Mouse (Mus musculus): ENCODE results near the gene Ptpa.

Ptpa gene

DNA sequence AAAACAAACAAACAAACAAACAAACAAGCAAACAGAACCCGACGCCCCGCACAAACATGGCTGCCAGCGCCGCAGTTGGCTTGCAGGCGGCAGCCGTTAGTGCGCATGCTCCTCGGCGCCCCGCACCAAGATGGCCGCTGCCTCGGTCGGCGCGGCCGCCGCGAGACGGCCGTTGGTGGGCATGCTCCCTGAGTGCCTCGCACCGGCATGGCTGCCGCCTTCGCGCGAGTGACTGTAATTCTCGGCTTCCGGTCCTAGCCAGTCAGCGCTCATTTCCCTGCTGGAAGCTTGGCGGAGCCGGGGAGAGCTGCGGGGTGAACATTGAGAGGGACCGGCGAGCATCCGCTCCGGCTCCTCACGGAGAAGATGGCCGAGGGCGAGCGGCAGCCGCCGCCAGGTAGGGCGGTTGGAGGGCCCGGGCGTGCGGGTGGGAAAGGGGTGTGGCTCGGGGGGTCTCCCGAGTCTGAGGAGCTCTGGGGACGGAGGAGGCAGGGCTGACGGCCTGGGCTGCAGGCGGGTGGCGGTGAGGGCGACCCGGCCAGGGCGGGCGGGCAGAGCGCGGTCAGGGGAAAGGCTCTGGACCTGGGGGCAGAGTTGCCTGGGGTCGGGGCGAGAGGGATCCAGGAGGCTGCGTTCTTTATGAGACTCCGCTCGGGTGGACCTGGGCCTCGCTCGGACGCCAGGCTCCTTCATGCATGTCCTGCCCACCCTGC, at the start of gene Ptpa:
TSS of gene Ptpa (plus strand) at position 104 of the 713 bp plus-strand sequence.
- peak; percentile 96 for DNase-seq

DNA sequence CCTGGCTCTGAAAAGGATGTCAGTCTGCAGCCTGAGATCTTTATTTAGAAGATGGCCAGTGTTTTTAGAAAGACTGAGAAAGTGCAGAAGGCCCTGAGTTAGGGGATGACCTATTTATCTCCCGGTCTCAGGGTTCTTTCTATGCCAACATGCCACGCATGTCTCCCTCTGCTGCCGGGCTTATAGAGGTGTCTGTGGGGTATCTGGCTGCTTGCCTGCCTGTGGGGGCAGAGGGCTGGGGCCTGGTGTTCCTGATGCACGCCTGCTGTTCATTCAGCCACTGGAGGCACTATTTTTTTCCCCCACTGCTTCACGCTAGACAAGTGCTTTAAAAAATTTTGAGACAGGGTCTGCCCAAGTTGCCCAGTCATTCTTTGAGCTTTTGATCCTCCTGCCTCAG, 49.6 kb upstream of the Ptpa start:
- DNase-seq = no peak

DNA sequence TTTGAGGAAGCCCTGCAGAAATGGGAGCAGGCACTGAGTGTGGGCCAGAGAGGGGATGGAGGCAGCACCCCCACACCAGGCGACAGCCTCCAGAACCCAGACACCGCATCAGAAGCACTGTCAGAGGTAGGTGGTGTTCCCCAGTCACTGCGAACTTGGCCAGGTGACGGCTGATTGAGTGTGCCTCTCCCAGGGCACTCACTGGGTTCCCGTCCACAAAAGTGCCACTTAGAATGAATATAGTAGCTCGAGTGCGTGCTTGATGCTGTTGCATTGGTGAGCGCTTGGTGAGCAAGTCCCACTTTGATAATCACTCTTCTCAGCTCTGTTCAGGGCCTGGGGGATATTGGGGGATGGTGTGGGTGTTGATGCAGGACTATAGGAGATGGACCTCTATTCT, 44.3 kb upstream of the Ptpa start:
- no peak for DNase-seq

DNA sequence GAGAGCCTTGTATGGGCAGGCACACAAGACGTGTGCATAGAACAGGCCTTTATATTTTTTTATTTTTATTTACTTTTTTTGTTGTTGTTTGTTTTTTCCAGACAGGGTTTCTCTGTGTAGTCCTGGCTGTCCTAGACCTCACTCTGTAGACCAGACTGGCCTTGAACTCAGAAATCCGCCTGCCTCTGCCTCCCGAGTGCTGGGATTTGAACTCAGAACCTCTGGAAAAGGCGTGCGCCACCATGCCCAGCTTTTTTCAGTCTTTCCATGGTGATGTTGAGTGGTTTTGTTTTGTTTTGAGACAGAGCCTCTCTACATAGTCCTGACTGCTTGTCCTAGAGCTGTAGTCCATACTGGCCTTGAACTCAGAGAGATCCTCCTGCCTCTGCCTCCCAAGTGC, 43.1 kb upstream of the Ptpa start:
- no peak for DNase-seq

DNA sequence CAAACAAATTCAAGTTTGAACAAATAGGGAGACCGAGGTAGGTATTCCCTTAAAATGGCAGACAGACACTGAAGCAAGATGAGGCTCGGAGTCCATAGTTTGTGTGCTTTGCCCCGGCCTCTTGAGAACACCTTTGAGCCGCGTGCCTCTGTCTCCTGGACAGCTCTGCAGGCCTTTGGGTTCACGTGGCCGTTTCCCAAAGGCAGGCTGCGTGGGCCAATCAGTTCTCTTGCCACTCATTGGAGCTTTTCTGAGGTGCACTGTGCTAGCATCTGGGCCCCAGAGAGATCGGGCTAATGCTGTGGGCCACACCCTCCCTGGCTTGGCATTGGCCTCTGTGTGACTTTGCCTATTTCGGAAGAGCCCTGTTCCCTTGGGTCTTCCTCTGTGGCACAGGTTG, 39.9 kb upstream of the Ptpa start:
- no peak for DNase-seq

DNA sequence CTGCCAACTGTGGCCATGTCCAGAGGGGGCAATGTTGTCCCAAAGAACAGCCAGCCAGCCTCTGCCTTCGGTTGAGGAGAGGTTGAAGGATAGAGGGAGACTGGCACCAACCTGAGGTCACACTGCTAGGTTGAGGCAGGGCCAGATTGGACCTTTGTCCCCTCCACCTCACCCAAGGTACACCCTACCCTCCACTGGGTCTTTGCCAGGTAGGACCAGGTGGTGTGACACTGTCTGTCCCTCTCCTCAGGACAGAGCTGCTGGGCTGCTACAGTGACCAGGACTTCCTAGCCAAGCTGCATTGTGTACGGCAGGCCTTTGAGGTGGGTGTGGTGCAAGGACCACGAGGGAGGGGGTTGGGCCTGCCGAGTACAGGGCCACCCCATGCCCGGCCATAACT, 38.1 kb upstream of the Ptpa start:
- DNase-seq = no peak

DNA sequence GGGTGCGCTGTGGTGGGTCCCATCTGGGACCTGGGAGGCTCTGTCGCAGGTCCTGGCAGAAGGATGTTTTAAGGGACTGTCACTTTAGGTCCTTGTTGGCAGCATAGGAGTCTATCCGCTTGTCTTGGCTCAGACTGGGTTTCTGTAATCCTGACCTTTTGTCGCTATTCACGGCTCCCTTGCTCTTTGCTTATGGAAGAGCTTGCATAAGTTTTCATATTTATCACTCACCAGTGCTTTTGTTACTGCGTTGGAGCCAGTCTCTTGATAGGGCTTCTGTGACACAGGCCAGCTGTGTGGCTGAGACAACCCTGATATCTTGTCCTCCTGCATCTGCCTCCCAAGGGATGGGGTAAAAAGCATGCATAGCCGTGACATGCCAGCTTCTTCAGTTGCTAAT, 36.5 kb upstream of the Ptpa start:
- no peak for DNase-seq

DNA sequence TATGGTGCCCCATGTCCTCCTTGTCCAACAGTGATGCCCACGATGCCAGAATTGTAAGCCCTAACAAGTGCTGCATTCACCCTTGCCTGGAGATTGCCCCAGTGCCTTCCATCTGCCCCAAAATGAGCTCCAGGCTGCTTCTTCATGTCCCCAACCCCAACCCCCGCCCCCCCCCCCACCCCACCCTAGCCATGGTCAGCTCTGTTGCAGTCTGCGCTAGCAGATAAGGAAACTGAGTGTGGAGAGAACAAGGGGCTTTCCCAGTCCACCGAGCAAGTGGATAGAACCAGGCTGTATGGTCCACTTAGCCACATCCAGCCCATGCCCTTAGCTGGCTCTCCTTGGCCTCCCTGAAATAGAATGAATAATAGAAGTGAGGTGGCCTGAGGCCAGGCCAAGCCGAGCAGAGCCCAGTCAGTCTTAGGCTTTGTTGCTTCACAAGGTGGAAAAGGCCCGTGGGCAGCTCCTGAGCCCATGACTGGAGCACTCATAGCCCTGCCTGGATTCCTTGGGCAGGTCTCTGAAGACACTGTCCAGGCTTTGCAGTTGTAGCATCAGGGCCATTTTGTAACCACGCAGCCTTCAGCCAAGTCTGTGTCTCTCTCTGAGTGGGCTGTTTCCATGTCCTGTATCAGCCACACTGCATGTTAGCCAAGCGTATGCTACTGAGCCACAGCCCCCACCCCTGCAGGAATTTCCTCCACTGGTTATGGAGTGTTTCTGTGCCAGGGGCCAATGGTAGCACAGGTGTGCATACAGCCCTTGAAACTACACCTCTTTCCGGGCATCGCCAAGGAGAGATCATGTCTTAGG, 35.1 kb upstream of the Ptpa start:
- no peak for DNase-seq

DNA sequence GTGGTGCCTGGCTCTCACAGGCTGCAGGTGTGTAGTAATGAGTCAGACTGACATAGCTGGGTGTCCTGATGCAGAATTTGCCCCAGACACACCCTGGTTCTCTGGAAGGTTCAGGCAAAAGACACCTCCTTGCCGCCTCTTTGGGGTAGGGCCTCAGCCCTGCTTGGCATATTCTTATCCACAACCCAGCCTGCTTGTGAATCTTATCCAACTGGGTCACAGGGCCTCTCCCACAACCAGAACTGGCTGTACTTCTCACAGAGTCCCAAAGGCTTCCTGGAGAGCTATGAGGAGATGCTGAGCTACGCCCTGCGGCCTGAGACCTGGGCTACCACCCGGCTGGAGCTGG, 34.5 kb upstream of the Ptpa start:
- no peak for DNase-seq

DNA sequence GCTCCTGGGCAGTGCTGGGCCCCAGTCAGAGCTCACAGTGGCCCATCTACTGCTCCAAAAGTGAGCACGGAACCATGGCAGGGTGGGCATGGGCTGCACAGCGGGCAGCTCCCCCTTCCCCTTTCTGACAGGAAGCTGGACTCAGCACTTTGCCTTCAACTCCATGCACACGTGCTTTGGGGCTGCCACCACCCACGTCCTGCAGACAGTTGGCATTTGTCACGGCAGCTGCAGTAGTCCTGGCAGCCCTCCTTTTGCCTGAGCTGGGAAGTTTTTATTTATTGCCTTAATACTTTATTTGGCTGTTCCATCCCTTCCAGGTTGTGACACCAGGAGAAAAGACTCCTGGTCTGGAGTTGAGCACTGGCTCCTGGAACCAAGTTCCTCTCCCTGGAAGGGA, 31.0 kb upstream of the Ptpa start:
- no peak for DNase-seq

DNA sequence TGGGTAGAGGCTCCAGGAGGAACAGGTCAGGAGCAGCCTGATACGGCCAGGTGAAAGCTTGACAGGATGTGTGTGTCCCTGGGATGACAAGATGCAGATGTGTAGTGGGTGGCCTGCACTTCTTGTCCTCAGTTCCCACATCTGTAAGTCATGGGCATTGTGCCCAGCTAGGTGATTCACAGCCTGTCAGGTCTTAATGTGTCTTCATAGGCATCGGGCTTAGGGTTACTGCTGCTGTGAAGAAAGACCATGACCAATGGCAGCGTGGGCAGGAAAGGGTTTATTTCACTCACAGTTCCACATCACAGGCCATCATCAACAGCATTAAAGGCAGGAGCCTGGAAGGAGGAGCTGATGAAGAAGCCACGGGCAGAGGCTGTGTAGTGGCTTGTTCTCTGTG, 30.2 kb upstream of the Ptpa start:
- DNase-seq = no peak

DNA sequence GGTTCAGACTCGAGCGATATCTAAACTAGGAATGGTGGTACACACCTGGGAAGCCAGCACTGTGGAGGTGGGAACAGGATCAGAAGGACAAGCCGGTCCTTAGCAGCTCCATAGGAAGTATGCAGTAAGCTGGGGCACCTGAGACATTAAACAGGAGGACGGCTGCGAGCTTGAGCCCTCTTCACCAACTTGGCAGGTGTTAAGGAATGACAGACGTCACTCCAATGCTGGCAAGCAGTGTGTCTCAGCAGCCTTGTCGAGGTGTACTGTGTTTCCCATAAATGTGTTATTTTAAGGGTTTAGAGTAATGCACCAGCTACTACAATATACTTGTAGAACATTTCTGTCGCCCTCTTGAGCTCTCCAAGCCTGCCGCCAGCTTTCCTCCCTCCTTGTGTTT, 28.9 kb upstream of the Ptpa start:
- DNase-seq = no peak

DNA sequence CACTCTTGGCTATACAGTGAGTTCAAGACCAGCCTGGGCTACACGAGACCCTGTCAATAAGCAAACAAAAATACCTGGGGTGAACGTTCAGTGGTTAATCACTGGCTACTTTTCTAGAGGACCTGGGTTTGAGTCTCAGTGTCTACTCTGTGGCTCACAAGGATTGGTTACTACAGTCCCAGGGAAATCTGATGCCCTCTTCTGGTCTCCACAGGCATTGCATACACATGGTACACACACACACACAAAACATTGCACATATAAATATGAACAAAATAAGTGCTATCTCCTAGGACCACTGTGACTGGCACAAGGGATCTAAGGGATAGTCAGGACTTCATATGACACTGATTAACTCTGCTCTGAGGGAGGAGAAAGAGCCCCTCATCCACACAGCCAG, 26.8 kb upstream of the Ptpa start:
- DNase-seq = no peak

DNA sequence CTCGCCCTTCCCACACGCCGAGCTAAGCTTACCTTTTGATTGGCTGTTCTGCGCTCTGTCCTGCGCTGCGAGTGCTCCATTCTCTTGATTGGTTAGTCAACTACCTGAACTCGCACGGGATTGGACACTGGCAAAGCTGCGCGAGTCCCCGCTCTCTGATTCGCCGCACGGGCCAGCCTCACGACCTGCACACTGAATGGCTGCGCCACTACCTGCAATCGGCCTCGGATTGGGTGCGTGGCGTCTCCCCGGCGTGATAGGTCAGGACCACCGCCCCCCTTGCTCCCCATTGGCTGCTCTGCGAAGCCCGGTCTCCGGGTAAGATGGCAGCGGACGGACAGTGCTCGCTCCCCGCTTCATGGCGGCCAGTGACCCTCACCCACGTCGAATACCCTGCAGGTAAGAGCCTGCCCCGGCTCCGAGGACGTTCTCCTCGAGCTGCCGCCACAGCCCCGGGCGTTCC, 23.7 kb upstream of the Ptpa start, which contains the start of gene Dolpp1:
TSS of gene Dolpp1 (plus strand) at position 141 of the 463 bp plus-strand sequence.
- DNase-seq = peak; percentile 100

DNA sequence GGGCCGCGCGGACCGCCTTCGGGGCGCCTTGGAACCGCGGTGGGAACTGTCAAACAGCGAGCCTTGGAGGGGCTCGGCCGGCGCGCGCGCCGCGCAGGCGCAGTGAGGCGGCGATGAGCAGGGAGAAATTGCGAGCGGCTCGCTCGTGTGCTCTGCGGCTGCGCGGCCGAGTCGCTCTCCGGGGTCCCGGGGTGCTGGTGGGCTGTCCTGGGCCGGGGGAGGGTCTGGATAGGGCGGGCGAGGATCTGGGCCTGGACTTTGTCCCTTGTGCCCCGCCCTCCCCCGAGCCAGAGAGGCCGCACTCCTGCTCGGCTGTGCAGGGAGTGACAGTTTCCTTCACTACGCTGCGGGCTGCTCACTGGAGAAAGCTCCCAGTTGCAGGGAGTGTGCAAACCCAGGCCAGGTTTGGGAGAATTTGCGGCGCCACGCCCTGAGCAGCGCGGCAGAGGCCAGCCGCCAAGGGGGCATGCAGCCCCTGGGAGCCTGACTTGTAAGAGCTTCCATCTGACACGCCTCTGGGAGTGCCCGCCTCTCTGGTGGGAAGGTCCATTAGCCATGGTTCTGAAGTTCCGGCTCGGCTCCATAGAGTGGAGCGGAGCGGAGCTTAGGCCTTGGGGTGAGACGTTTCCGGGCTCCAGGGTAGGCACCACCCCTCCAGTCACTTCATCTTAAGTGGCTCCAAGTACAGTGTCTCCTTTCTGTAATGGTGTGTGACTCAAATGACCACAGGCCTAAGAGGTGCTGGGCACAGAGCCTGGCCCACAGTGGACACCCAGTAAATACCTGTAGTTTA, 23.1 kb upstream of the Ptpa start:
- peak; percentile 93 for DNase-seq

DNA sequence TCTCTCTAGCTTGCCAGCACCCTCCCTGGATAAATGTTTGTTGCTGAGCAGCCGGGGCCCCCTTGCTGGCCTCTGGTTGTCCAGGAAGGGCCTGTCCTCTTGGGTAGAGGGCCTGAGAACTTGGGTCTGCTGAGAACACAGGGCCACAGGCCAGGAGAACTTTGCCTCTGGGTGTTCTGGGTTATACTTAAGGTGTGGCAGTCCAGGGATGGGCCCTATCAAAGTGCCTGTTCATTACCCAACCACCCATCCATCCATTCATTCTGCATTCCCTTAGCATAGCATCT, 22.5 kb upstream of the Ptpa start:
- no peak for DNase-seq

DNA sequence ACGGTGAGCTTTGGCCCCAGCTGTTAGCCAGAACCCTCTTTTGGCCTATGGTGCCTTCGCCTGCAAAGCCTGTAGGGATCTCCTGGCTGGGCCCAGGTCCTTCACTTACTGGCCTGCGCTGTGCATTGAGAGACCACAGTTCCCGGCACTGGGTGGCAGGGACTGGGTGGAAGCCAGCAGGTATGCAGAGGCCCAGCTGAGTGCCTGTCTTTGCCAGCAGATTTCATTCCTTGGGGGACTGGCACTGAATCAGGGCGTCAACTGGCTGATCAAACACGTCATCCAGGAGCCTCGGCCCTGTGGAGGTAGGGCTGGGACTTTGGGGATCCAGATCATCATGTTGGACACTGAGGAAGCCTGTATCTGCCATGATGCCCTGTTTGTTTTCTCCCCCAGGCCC, 20.1 kb upstream of the Ptpa start:
- no peak for DNase-seq

DNA sequence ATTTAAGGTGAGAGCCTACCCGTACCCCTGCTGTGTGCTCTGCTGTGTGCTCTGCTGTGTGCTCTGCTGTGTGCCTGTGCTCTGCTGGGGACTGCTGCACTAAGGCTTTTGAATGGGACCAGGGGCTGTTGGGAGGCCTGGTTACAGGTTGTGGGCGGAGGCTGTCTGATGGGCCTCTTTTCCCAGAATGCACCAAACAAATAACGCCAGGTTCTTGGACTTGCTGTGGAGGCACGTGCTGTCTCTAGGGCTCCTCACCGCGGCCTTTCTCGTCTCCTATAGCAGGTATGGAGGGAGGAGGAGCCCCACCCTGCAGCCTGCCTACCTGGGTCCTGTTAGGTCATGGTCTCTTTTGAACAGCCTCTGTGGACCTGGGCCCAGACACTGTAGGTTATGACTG, 19.6 kb upstream of the Ptpa start:
- no peak for DNase-seq

DNA sequence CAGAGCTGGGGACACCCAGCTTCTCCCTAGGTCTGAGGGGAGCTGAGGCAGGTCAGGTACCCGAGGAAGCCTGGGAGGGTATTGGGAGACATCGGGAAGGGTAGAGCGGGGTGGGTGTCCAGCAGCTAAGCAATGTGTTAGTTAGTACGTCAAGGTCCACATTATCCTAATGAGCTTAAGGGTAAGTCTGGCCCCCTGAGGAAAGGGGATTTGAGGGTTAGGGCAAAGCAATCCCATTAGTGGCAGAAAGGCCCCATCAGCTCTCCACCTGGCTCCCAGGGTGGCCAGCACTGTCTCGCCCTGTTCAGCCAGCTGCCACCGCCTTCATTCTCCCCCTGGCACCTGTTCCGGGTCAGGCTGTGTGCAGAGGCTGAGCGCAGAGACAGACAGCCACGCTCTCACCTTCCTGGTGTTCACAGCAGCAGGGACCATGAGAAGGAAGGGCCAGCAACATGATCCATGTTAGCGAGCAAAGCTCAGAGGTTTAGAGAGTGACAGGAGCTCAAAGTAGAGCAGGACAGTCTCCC, 17.8 kb upstream of the Ptpa start:
- peak; percentile 86 for DNase-seq

DNA sequence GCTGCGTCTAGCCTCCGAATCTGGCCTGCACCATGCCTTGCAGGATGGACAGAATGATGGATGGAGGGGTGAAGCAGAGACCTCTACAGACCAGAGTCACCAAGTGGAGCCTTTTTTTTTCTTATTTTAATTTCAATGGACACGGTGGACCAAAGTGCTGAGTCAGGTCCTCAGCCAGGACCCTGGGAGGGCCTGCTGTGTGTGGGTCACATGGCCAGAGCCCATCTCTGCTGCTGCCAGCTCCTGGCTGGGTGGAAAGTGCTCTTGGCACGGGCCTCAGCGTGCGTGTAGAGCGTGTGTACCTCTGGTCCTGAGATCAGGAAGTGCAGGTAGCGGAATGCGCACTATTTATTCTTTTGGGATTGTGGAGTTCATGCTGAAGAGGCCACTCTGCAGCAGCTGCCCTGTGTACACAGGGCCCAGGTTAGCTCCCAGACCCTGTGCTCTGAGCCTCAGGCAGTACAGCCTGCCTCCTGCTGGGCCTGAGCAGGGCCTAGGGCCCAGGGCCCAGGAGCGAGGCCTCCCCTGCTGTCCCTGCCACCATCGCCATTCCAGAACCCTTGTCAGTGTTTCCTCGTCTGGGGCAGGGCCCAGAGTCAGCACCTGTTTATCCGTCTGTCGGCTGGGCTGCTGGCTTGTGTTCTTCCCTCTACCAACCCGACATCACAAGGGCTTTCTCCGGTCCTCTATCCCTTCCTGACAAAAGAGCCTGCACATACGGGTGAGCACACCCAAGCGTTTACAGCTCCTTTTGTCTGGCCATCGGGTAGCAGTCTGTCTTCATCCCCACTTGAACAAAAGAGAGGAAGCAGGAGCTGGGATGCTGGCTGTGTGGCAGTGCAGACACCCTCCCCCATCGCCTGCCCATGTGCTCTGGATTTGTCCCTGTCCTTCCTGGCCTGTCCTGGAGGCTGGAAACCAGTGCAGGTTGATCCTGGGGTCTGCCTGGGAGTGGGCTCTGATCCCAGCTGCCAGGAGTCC, 16.4 kb upstream of the Ptpa start:
- no peak for DNase-seq

DNA sequence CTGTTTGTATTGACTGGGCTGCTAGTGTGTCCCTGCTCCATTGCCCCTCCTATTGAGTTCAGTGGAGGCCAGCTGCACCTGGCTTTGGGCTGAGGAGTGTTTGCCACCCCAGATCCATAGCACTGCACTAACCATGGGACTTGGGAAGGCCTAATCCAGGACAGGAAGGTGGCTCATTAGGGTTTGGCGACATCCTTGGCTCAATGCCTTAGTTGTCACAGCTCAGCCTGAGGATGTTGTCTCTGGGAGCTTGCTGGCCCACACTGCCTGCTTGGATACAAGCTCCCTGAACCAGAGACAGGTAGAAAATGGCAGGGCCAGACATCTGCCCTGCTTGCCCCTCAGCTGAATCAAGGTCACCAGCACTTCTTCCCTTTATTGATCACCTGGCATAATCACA, 14.3 kb upstream of the Ptpa start:
- DNase-seq = no peak

DNA sequence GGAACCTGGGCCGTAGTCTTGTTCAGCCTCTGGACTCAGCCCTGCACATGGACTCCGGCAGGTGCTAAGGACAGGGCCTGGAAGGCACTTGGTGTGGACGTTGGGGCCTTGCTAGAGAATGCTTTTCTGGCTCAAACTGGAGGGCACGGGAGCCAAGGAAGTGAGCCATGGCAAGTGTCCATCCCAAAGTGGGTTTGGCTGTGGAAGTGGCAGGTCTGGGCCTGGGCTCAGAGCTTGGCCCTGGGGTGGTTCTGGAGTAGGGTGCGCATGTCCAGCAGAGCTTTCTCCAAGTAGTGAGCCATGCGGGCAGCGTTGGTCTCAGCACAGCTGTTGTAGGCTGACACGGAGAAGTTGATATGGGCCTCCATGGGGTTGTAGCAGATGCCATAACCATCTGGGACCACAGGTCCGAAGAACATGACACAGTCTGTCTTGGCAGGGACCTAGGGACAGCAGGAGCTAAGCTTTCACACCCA, 13.4 kb upstream of the Ptpa start:
- no peak for DNase-seq

Measured in retina, postnatal 1 day (tissue).